Mouse (Mus musculus) adrenal gland, postnatal 0 days (tissue): ENCODE data around the gene Creb3l1. TPM values are rescaled to one million over a fixed set of nuclear protein-coding genes. Genes with fewer than 3 reads are reported as not detected.

Source experiments
- microRNA-seq: library from miRNA; unstranded; fragments of <30 nt; microRNA quantifications from one replicate; pipeline ENCODE4, GENCODE M21; 2016; ENCODE audit warnings: borderline replicate concordance; ENCODE audit not compliant: insufficient number of aligned reads
- polyA plus RNA-seq: library from polyadenylated mRNA; unstranded; fragments of >200 nt; fragmentation: Nextera tagmentation; extraction: Ambion mirVana; gene quantifications from 2 replicates; pipeline ENCODE4 v1.2.1, GENCODE M21; 2015

Creb3l1 gene
- polyA plus RNA-seq = 9.7 and 13.9 TPM in 2 replicates

GRCm38 (mm10) chr2:92024274-92024672, at the start of gene Creb3l1:
TSS of gene Creb3l1 (minus strand) at chr2:92024502.

GRCm38 (mm10) chr2:91975581-91976541, 48.4 kb downstream of the Creb3l1 start, which contains the start of gene Dgkz:
TSS of gene Dgkz (minus strand) at chr2:91975864.

GRCm38 (mm10) chr2:91945483-91945882, 78.8 kb downstream of the Creb3l1 start, which contains the start of gene Gm9821:
TSS of gene Gm9821 (plus strand) at chr2:91945703.

Small RNA genes within 50 kb of the gene (microRNA-seq; reads per million reads assigned to microRNA genes)
- gene Mir6999 = not detected

Other genes starting within 250 kb of the Creb3l1 start
- gene Chrm4, start 97.3 kb downstream of the Creb3l1 start, polyA plus RNA-seq = 0.28 and 0.30 TPM in 2 replicates
- gene Mdk, start 92.2 kb downstream of the Creb3l1 start, polyA plus RNA-seq = 146 and 193 TPM in 2 replicates
- 0.17 and 0.30 TPM in 2 replicates for gene Gm9821, start 78.8 kb downstream of the Creb3l1 start, polyA plus RNA-seq
- 15.8 and 21.9 TPM in 2 replicates for gene Dgkz, start 48.6 kb downstream of the Creb3l1 start, polyA plus RNA-seq
- 20.9 and 27.8 TPM in 2 replicates for gene Phf21a, start 68.6 kb upstream of the Creb3l1 start, polyA plus RNA-seq